Mouse (Mus musculus): ENCODE results near the gene Sun3.

The Sun3 gene

DNA sequence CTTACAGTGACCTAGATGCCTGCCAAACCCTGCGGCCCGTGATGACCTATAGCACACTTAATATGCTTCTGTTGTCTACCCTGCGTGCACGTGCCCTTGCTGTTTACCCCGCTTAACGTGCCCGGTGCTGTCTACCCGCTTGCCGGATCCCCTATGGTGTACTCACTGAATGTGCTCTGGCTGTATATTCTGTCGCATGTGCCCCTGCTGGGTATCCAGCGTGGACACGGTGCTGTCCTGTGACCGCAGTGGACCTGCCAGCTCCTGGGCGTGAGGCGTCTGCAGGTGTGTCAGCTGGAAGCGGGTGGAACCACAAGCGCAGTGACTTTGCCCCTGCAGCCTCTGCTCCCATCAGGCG is at the start of gene Sun3:
TSS of gene Sun3 (minus strand) at position 289 of the 358 bp plus-strand sequence.
- DNase-seq (ENCODE audit: low read depth, low spot score), result no peak

DNA sequence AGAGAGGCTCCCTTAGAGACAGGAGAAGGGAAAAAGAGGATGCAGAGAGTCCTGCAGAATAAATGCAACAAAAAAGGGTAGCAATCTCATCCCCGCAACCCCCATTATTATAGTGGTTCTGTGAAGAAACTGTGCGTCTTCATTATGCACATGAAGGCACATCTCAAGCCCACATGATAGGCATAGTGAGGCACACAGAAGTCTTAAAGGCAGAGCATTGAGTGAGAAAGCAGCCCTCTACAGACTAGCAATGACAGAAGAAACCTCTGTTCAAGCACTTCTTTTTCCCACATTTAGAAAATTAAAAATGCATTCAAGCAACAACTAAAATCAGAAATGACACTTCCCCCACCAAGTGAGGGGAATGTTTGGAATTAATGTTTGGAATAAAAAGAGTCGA is 27.7 kb upstream of the Sun3 start:
- no peak for DNase-seq (ENCODE audit: low read depth, low spot score)

DNA sequence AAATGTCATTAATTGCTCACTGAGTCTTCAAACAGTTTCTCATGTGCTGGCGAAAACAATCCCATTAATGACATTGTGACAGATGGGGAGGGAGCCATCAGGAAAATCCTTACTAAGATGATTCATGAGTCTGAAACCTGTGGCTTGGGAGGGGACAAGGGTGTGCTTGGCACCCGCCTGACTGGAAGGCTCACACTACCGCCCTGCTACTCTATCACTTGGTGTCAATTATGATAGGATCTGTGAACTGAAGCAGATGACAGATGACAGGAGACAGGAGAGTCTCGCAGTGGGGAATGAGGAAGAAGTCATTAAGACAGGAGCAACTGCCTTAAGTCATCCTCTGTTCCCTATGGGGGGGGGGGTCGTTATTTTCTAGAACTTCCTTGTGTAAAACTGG is 11.7 kb upstream of the Sun3 start:
- DNase-seq (ENCODE audit: low read depth, low spot score), result no peak

DNA sequence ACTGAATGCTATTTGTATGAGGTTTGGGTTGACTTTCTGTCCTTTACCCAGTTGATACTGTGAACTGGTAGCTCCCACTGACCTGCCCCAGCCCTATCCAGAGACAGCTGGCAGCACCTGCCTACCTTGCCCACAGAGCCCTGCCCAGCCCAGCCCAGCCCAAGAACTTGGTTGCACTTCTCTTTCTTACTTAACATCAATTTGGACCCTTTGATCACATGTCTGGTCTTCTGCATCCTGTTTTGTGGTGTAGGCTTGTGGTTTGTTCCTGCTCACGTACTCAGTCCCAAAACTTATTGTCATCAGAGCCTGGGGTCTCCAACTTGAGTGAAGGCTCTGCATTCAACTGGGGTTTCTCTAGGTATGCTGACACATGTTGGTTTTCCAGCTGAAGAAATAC is 11.2 kb upstream of the Sun3 start:
- no peak for DNase-seq (ENCODE audit: low read depth, low spot score)

DNA sequence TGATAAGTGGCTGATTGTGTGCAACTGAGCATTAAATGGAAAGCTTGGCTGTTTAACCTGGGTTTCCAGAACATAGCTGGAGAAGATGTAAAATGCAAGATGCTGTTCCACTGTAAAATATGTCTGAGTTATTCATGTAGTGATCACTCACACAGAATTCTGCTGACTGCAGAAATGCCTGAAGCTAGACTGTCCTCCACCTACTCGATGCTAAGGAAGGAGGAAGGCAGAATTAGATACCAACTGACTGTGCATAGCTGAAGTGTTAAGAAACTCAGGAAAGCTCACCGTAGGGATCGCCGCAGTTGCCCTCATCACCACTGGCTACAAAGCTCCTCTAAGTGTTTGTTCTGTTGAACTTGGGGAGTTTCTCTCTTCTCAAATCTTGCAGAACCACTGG is 8.9 kb upstream of the Sun3 start:
- DNase-seq (ENCODE audit: low read depth, low spot score), result no peak

DNA sequence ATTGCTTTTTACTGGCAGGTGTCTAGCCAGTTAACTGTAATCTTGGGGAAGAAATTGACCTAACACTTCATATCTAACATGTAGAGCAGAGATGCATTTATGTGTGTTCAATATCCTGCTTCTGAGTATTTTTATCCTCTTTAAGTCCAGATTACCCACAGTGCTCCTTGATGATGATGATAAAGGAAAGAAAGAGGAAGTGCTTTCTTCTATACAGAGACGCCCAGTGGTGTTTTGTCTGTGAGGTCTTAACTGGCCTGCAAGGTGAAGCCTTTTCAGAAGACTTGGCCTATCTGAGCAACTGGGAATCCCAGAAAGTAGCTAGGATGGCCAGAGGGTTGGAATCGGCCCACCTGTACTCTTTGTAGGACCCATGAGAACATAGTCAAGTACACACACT is 8.1 kb upstream of the Sun3 start:
- DNase-seq (ENCODE audit: low read depth, low spot score), result no peak

DNA sequence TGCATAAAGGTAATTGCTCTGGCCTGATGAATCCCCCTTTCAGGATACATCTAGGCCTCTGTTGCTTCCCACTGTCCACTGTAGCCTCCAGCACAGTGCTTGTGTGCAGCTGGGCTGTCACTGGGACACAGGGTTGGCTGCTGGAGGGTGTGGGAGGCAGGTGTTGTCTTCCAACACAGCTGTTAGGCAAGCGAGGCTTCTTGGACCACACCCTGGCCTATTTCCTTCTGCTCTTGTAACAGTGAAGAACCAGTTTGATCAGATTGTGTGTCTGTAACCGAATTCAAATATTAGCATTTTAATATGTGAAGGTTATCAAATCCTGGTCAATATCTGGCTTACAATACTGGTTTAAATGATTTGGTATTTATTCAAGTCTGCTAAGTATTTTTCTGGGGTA is 3.1 kb upstream of the Sun3 start:
- no peak for DNase-seq (ENCODE audit: low read depth, low spot score)

DNA sequence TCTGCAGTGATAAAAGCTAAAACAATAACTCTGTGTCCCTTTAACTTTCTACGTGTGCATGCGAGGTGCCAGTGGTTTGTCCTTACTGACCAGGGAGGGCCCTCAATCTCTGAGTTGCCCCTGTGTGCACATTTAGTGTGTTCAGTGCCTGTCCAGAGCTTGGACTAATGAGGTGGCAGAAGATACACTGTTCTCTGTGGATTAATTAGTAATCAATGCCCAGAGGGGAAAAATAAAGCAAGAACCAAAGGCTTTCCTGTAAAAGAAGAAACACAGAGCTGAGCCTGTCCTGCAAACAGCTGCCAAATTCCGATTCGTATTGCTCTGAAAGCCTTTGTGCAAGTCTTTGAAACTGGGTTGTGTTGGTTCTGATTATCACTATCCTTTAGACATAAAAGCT is 1.4 kb upstream of the Sun3 start:
- DNase-seq (ENCODE audit: low read depth, low spot score), result no peak

DNA sequence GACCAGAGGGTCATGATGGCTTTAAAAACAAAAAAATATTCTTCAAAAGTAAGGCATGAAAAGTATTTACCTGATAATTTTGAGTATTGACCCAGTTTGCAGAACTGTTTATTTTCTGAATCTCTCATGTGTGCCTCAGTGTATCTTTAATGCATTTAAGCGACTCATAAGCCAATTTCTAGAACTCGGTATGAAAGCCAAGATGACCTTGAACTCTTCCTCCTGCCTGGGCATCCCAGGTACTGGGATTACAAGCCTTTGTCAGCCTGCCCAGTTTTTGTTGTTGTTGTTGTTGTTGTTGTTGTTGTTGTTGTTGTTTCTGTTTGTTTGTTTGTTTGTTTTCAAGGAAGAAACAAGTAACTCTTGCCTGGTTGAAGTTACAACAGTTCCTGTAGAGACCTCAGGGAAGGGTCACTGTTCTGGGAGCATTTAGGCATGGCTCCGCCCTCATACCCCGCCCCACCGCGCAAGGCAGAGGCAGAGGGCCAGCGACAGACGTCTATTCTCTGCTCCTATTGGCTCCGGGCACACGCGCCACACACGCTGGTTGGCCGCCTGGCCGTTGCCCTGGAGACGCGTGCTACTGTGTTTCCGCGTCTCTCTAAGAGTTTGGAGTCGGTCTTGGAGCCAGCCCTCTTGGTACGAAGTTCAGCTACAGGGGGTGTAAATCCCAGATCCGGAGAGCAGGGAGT is 634 bp downstream of the Sun3 start, which contains the start of gene Gm11992:
TSS of gene Gm11992 (plus strand) at position 584 of the 692 bp plus-strand sequence.
- DNase-seq (ENCODE audit: low read depth, low spot score), result peak; percentile 90

DNA sequence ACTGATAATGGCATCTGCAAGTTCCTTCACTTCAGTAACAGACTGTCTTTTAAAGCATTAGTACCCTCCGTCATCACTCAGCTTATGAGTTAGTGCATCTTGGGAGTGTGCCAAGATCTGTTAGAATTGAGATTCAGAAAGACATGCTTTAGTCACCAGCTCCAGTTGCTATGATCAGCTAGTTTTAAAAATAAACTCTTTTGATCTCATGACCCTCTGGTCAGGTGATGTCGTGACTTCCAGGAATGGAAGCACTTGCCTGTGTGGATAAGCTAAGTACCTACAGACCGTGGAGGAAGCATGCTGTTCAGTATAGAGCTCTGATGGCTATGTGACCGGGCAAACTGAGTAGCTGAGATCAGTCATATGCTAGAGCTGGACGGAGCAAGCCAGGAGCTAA is 1.7 kb downstream of the Sun3 start:
- no peak for DNase-seq (ENCODE audit: low read depth, low spot score)

DNA sequence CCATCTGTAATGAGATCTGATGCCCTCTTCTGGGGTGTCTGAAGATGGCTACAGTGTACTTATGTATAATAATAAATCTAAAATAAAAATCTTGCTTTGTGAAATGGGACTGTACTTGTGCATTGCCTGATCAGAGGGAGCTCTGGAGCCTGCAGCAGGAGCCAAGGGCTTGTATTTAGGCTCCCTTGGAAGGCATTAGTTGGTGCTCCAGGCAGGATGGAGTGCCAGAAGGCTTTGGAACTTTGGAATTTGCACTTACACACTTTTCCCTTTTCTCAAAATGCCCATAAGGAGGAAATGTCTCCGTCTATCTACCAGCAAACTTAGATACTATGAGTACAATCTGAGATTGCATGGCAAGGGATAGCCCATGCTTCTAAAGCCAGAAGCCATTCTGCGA is 2.2 kb downstream of the Sun3 start:
- DNase-seq (ENCODE audit: low read depth, low spot score), result no peak

DNA sequence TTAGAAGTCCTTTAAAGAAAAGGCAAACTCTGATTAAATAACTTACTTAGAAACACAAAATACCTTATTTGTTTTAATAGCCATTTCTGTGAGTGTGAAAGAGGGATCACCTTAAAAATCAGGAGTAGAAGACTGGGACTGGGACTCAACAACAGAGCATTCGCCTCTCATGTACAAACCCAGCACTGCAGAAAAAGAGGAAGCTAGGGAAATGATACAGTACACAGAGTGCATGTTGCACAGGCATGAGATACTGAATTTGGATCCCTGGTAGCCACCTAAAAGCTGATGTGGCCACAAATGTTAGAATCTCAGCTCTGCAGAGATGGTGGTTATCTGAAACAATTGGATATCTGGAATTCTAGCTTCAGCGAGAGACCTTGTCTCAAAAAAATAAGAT is 17.3 kb downstream of the Sun3 start:
- DNase-seq (ENCODE audit: low read depth, low spot score), result no peak

DNA sequence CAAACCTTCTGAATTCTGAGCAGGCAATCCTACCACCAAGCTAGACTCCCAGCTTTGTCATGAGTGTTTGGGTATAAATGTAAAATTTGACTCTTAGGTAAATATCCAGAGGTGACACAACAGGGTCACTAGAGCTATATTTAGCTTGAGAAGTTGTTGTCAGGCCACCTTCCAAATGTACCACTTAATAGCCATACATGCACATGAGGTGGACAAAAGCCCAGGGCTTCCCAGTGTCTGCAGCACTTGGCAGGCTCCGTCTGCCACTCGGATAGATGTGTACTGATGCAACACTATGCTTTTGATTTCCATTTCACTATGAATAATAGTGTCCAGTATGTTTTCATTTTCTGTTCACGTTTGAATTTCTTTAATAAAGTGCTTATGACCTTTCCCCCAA is 23.6 kb downstream of the Sun3 start:
- no peak for DNase-seq (ENCODE audit: low read depth, low spot score)

DNA sequence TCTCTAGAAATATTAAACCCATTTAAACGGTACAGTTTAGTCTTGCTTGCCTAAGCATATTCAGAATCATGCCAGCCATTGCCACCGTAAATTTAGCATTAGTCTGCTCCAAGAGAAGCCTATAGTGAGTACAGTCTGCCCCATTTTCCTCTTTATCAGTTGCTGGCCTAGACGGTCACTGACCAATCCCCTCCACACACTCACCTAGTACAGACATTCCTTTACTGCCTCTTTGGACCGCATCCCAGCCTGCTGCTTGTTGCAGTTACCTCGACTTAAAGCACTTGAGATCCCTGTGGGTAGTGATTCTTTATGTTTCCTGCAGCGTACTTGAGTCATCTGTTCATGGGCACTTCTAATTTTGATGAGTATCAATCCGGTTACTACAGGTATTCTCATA is 24.0 kb downstream of the Sun3 start:
- DNase-seq (ENCODE audit: low read depth, low spot score), result no peak

DNA sequence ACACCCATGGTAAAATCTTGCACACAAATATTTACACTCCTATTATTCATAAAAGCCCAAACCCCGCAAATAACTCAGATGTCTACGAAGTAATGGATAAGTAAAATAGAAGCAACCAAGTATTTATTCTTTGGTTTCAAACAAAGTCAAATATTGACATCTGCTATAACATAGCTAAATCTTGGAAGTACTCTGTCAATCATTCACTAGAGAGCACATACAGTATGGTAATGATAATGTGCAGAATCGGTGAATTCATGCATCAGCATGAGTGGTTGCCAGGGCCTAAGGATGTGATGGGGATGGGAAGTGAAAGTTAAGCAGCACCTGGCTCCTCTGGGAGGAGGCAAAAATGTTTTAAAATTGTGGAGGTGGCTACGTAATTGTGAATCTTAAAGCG is 28.6 kb downstream of the Sun3 start:
- DNase-seq (ENCODE audit: low read depth, low spot score), result no peak

DNA sequence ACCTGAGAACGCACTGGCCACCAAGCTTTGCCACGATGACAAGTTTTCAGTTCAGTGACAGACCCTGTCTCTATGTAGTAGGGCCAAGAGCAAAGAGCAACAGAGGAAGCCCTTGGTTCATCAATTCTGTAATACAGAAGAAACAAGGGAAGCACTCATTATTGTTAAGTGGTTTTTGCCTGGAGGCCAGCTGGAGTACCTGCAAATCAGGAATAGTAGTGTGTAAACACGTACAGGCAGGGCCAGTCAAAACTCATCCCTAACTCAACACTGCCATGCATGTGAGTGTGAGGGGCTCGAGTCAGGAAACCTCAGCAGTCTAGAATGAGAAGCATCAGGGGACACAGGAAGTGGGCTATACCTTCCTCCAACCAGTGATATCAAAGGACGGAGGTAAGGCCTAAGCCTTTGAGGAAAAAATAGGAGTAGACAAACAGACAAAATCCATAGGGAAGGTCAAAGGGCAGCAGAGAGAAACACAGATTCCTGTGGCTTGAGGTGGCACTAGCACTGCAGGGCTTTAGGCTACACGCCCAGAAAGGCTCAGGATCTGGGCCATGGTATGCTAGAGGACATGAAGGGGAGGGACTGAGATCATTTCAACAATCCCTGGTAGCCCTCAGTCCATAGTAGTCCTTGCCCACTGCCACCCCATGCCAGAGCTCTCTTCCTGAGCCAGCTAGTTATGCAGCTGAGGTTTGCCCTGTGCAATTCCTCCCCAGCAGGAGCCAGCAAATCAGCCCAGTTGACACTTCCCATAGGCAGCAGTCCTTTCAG is 30.1 kb downstream of the Sun3 start:
- no peak for DNase-seq (ENCODE audit: low read depth, low spot score)

DNA sequence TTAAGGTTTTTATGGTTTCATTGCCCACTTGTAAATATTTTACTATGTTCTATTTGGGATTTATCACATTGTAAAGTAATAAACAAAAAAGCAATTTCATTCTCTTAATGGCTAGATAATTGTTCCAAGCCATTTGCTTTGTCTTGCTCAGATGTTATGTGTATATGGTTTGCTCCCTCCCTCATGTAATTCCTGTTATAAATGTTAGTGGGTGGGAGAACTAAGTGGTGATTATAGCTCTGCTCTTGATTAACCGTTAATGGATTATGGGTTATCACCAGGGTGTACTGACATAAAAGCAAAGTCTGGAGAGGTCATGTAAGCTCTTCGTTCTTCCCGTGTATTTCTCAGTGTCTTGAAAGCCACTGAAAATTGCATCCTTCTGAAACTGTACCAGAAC is 34.1 kb downstream of the Sun3 start:
- DNase-seq (ENCODE audit: low read depth, low spot score), result no peak

DNA sequence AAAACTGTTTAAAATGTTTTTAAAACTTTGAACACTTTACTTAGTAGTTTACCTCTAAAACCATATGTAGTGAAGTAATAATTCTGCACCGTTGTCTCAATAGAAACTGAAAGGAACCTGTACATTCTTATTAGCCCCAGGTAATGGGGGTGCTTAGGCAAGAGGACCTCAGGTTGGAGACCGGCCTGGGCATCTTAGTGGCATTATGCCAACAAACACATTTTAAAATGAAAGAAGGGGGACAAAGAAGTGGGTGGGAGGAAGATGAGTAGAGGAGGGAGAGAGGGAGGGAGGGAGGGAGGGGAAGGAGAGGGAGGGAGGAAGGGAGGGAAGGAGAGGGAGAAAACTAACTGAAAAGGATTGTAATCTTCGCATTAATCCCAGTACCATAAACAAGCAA is 37.4 kb downstream of the Sun3 start:
- DNase-seq (ENCODE audit: low read depth, low spot score), result peak; percentile 53

DNA sequence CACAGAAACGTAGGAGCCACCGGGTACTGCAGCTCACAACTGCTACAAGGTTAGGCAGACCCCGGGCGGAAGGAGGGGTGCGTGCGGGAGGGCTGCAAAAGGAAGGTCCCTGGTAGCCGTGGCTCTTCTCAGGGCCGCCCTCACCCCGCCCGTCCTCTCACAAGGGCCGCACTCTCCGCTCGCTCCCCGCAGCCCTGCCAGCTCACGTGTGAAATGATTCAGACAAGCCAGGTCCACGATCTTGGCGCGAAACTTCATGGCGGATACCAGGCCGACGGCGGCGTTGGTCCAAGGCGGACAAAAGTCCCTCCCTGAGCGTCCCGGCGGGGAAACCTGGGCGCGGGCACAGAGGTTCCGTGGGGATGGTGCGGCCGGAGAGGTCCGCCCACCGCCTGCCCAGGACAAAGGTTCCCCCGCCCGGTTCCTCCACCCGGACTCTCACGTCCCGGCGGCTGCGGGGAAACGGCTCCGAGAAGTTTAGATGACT is 37.9 kb downstream of the Sun3 start, which contains the start of gene Hus1:
TSS of gene Hus1 (minus strand) at position 339 of the 487 bp plus-strand sequence.
- peak; percentile 81 for DNase-seq (ENCODE audit: low read depth, low spot score)

DNA sequence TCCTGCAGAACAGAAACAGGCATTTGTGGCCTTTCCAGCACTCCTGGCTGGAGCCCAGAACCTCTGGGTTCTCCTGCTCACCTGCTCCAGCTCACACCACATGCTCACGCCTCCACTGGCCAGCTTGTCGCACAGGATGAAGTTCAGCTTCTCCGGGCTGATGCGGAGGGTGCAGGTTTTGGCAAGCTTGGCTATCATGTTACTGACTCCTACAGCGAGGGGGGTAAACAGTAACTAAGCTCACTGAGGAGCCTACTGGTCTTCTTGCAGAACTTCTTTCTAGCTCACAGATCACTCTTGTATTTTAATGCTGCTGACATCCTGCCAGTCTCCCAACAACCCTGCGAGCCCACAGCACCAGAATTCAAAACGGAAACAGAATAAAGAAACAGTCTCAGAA is 38.4 kb downstream of the Sun3 start:
- DNase-seq (ENCODE audit: low read depth, low spot score), result peak; percentile 56

DNA sequence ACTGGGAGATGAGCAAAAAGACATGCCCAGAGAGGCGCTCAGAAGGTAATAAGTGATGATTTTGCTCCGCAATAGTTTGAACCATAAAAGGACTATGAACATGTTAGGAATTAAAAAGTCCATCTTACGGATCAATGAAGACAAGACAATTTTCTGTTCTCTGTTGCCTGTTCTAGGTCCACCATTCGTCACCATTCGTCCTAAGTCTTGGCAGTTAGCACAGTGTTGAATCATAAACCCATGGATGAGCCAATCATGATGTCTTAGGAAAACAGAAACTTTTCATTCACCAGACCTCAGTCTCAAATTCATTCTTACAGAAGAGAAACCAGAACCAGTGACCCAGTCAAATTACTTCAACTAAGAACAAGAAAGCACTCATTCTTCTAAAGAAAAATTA is 40.0 kb downstream of the Sun3 start:
- no peak for DNase-seq (ENCODE audit: low read depth, low spot score)

DNA sequence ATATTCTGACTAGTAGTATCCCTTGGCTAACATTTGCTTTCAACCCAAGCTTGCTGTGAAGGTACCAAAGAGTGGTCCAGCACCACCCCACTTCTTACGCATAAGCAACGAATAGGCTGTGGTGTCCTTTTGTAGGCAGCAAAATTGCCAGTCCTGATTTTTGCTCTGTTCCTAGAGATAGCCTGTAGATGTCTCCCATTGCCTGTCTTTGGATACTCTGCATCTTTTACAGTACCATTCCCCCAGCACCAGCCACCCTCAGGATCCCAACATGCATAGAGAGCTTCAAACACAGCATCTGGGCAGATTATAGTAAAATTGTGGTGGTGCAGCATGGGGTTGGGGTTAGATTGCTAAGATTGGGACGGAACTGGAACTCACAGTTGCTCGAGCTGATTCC is 60.7 kb downstream of the Sun3 start:
- no peak for DNase-seq (ENCODE audit: low read depth, low spot score)

DNA sequence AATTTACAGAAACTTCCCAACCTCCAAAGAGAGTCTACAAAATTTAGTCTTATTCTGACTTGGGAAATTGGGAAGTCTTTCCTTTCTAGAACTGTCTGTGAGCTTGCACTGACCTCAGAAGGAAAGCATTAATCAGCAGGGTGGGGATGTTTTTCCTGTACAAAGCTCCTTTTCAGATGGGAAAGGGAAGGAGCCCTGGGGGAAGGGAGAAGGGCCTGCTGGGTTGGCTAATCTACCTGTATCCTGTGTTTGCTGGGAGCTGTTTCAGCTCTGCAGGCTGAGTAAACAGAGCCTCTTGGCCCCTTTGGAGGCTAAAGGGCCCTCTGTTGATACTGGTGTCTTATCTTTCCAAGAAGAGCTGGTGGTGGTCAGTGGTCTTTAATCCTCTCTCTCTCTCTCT is 62.7 kb downstream of the Sun3 start:
- DNase-seq (ENCODE audit: low read depth, low spot score), result no peak

Data from mesoderm, embryonic 11.5 days (tissue).